Mouse (Mus musculus) thymus, adult 2 months (tissue): ENCODE results near the gene Hsd17b2. TPM values are rescaled to one million over a fixed set of nuclear protein-coding genes. Genes with fewer than 3 reads are reported as not detected.

Source experiments
- DNase-seq: peaks from one replicate; pipeline ENCODE4 v3.0.0; 2021
- H3K27ac ChIP-seq: fragments of 200-500 bp; 2 replicates; pipeline ENCODE4 v1.5.1; 2012; ENCODE audit warnings: low read length, control low read depth; ENCODE audit not compliant: control insufficient read depth, insufficient read depth
- H3K27me3 ChIP-seq: fragments of 200-500 bp; 2 replicates; pipeline ENCODE4 v1.6.1; 2012; ENCODE audit warnings: mild to moderate bottlenecking, low read length, moderate library complexity, mixed read lengths; ENCODE audit not compliant: control insufficient read depth, insufficient read depth
- H3K36me3 ChIP-seq: fragments of 200-500 bp; 2 replicates; pipeline ENCODE4 v1.6.1; 2012; ENCODE audit warnings: mild to moderate bottlenecking, low read length, moderate library complexity; ENCODE audit not compliant: control insufficient read depth, insufficient read depth
- H3K4me1 ChIP-seq: fragments of 200-500 bp; replicated peaks from 2 replicates; pipeline ENCODE4 v1.6.1; 2012; ENCODE audit warnings: low read length; ENCODE audit not compliant: control insufficient read depth, insufficient read depth
- H3K4me3 ChIP-seq: fragments of 200-500 bp; 2 replicates; pipeline ENCODE4 v1.5.1; 2012; ENCODE audit warnings: mild to moderate bottlenecking, low read length, control low read depth, moderate library complexity; ENCODE audit not compliant: control insufficient read depth, insufficient read depth
- CTCF ChIP-seq: fragments of 200-500 bp; IDR thresholded peaks from 2 replicates; pipeline ENCODE4 v1.5.1; 2012; ENCODE audit warnings: mild to moderate bottlenecking, control low read depth, low read length, moderate library complexity, borderline replicate concordance; ENCODE audit not compliant: control insufficient read depth, poor library complexity, insufficient read depth; ENCODE audit errors: extremely low read depth
- POLR2A ChIP-seq: fragments of 200-500 bp; IDR thresholded peaks from 2 replicates; pipeline ENCODE4 v1.6.1; 2012; ENCODE audit warnings: mild to moderate bottlenecking, low read length, control low read depth, moderate library complexity; ENCODE audit not compliant: control insufficient read depth, poor library complexity, insufficient read depth; ENCODE audit errors: extremely low read depth
- WGBS: fragments of 180-500 bp; shearing (Covaris S2); methylation state at CpG from one replicate; pipeline ENCODE4 v1.1.7; 2018; 5-methylcytosine and 5-hydroxymethylcytosine counted together
- polyA plus RNA-seq: library from polyadenylated mRNA; depleted of rRNA; stranded (reverse); fragments of >200 nt; gene quantifications from 2 replicates; pipeline ENCODE4 v1.2.3, GENCODE M21; 2012

Gene Hsd17b2
- polyA plus RNA-seq, 1 experiment: 0.40 TPM

DNA sequence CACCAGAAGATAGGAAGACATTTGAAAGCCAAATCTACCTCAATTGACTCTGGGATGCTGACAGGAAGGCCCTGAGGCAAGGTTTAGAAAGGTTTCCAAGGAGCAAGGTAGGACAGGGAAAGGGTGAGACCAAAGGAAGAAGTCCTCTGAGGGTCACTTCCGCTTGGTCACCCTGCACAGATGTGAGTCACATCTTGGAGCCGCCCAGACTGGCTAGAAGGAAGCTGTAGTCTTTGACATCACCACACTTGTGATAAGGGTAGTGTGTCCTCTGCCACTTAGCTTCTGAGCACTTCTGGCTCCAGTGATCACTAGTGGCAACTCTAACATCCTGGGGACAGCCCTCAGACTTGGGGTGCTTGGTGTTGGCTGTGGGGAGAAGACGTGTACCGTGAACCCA is 4.4 kb downstream of the Hsd17b2 start:
- TF ChIP-seq POLR2A: no peak
- TF ChIP-seq CTCF: no peak
- DNase-seq: no peak
- Histone ChIP-seq H3K27me3 (no peaks in the 10 kb centered on the region), H3K36me3 (no peaks in the 10 kb centered on the region), H3K4me3 (no peak overlapping the region), H3K27ac (no peak overlapping the region), H3K4me1 (no peaks in the 10 kb centered on the region)
- WGBS: 81% methylated on average over 4 of the region's 4 CpGs

DNA sequence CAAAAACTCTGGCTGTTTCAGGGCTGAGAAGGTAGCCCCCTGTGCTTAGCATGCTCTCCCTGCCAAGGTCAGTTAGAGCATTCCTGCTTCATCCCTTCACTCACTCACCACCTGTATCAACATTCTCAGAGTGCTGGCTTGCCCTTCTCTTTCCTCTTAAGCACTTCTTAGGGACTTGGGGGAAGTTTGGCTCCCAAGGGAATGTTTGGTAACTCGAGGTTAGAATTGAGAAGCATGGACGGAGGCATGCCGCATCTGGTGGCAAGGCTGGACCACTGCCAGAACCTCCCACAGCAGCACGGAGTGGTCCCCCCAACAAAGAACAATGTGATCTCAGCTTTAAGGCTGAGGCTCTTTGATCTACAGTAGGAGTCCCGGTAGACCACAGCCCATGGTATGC is 10.5 kb downstream of the Hsd17b2 start:
- Histone ChIP-seq H3K27me3 (no peaks in the 10 kb centered on the region), H3K27ac (no peak overlapping the region), H3K4me3 (no peak overlapping the region), H3K4me1 (no peaks in the 10 kb centered on the region), H3K36me3 (no peaks in the 10 kb centered on the region)
- TF ChIP-seq CTCF (no peak), POLR2A (no peak)
- WGBS: 73% methylated on average over 5 of the region's 5 CpGs
- no peak for DNase-seq

DNA sequence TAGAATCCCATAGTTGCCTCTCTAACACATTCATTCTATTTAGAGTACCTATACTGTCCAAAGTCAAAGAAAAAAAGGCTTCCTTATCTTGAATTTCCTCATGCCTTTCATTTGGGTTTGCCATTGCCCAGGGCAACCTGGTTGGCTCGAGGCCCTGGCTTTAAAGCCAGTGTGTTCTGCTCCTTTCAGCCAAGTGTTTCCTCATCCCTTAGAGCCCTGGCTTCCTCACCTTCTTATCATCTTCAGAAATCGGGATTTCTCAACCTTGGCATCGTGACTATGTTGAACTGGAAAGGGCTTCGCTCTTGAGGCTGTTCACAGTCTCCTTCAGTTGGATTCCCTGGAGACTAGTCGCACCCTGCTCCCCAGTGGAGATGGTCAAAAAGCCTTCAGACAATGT is 12.9 kb downstream of the Hsd17b2 start:
- Histone ChIP-seq H3K27me3 (no peaks in the 10 kb centered on the region), H3K4me3 (no peak overlapping the region), H3K27ac (no peak overlapping the region), H3K36me3 (no peaks in the 10 kb centered on the region), H3K4me1 (no peaks in the 10 kb centered on the region)
- no peak for DNase-seq
- no peak for TF ChIP-seq CTCF
- no peak for TF ChIP-seq POLR2A
- 91% methylated on average over 5 of the region's 5 CpGs for WGBS

DNA sequence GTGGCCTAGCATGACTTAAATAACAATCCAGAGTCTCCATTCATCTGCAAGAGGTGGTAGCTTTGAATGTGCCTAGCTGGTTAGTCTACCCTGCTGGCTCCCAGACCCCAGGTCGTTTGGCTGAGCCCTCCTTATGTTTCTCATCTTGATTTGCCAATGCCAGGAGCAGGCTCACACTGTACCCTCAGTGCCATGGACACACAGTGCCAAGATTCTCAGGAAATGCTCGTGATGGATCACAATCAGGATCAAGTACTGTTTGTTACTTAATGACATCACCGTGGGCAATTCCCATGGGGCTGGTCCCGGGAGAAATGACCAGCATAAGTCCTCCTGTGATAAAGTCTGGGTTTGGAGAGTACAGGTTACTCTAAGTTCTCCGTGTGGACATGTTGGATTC is 14.2 kb downstream of the Hsd17b2 start:
- no peak for DNase-seq
- 76% methylated on average over 5 of the region's 5 CpGs for WGBS
- H3K27ac ChIP-seq: no peak overlapping the region

DNA sequence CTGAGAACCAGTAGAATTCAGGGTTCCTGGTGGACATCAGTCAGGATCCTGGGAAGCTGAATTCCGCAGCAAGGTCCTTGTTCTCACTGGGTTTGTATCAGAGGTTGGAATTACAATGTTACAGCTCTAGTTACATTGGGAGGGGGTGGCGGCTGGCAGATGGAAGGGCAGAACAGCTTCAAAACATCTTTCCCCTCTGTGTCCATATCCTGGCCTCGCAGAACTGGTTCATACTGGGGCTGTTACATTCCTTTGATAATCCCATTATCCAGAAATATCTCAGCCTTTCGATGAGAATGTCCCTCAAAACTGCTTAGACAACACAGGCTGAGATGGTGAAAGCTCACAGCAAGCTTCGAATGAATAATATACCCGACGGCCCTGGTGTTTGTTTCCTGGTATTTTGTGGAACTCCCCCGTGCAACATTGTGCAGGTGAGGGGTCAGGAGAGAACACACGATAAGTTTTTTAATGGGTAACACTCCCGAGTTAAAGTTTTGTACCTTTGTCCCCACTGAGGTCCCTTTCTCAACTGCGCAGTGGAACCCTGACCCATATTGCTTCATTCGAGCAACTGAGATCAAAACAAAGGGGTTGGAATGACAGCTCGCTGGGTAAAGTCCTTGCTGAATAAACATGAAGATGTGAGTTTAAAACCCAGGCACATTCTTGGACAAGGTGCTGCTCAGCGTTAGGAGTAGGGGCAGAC is 16.6 kb downstream of the Hsd17b2 start:
- WGBS: 87% methylated on average over 14 of the region's 14 CpGs

More for the DNA sequence above, 14.2 kb downstream of the Hsd17b2 start:
- Histone ChIP-seq H3K27me3 (no peaks in the 10 kb centered on the region), H3K4me1 (no peaks in the 10 kb centered on the region), H3K4me3 (no peak overlapping the region), H3K36me3 (no peaks in the 10 kb centered on the region)
- no peak for TF ChIP-seq CTCF

DNA sequence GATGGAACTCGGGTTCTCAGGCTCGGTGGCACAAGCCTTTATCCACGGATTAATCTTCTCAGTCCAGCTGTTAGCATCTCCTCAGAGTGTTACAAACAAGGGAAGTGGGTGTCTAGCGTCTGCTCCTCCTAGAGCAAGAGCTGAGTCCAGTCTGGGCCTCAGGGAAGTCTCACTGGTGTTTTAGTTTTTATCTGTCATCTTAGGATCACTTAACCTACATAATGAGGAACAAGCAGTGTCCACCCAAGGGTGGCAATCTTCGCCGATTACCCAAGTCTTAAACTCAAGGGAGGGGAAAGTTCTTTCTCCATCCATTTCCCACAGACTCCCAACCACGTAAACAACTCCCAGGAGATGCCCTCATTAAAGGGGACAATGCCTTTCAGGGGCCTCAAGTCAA is 24.8 kb downstream of the Hsd17b2 start:
- no peak for DNase-seq
- TF ChIP-seq POLR2A (no peak), CTCF (no peak)

More for the DNA sequence above, 16.6 kb downstream of the Hsd17b2 start:
- H3K36me3 ChIP-seq: no peaks in the 10 kb centered on the region
- H3K27me3 ChIP-seq: no peaks in the 10 kb centered on the region
- no peak for DNase-seq
- H3K4me1 ChIP-seq: no peaks in the 10 kb centered on the region
- H3K4me3 ChIP-seq: no peak overlapping the region
- TF ChIP-seq CTCF (no peak), POLR2A (no peak)
- H3K27ac ChIP-seq: no peak overlapping the region

DNA sequence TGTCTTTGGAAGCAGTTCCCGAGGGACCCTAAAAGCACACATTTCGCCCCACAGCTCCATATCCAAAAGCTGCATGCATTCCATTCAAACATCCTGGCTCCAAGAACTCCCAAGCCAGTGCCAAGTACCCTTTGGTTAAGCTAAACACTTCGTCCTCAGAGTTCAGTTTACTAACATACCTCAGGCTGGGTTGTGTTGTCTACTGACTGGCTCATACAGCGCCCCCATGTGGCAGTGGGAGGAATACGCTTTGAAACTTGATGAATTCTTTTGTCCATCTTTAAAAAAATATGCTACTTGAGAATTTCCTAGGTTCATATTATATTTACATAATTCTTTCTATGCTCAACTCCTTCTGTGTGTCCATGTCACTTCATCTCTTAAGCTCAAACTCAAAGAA is 25.9 kb downstream of the Hsd17b2 start:
- Histone ChIP-seq H3K4me1 (no peaks in the 10 kb centered on the region), H3K4me3 (no peak overlapping the region), H3K36me3 (no peaks in the 10 kb centered on the region), H3K27me3 (no peaks in the 10 kb centered on the region), H3K27ac (no peak overlapping the region)
- DNase-seq: no peak
- 73% methylated on average over 5 of the region's 5 CpGs for WGBS
- TF ChIP-seq POLR2A: no peak
- TF ChIP-seq CTCF: no peak

More for the DNA sequence above, 24.8 kb downstream of the Hsd17b2 start:
- Histone ChIP-seq H3K4me3 (no peak overlapping the region), H3K36me3 (no peaks in the 10 kb centered on the region), H3K27me3 (no peaks in the 10 kb centered on the region), H3K27ac (no peak overlapping the region), H3K4me1 (no peaks in the 10 kb centered on the region)
- 63% methylated on average over 7 of the region's 7 CpGs for WGBS
